Mouse (Mus musculus) left cerebral cortex, postnatal 25 days (tissue): ENCODE results near the gene Prkce. TPM values are rescaled to one million over a fixed set of nuclear protein-coding genes. Genes with fewer than 3 reads are reported as not detected.
"Not testable (repeated sequence)": the region's sequence is repeated elsewhere in the genome, so short reads cannot be mapped to it uniquely, and the experiment has no call there.

Experiments used
- DNase-seq, 2 experiments: peaks; one replicate each; pipeline ENCODE4 v3.0.0; 2022; ENCODE audit warnings: low spot score in 2 of 2, mixed read lengths in 1 of 2
- intact Hi-C: fragments of 180-260 bp; cut with DNase I; formaldehyde crosslinking; loops from one replicate; pipeline ENCODE4 v1.15.1; 2025
- total RNA-seq, 2 experiments: library from RNA; stranded (reverse); gene quantifications; 2 replicates each; pipeline ENCODE4 v1.2.3; 2021

Gene Prkce
- total RNA-seq, 2 experiments from 2014 or later: 269 to 275 TPM

DNA sequence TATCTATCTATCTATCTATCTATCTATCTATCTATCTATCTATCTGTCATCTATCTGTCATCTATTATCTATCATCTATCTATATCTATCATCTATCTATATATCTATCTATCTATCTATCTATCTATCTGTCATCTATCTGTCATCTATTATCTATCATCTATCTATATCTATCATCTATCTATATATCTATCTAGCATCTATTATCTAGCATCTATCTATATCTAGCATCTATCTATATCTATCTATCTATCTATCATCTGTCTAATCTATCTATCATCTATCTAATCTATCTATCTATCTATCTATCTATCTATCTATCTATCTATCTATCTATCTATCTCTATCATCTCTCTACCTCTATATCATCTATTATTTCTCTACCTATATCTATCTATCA is 309.8 kb downstream of the Prkce start:
- DNase-seq, intact Hi-C loops: not testable (repeated sequence)

DNA sequence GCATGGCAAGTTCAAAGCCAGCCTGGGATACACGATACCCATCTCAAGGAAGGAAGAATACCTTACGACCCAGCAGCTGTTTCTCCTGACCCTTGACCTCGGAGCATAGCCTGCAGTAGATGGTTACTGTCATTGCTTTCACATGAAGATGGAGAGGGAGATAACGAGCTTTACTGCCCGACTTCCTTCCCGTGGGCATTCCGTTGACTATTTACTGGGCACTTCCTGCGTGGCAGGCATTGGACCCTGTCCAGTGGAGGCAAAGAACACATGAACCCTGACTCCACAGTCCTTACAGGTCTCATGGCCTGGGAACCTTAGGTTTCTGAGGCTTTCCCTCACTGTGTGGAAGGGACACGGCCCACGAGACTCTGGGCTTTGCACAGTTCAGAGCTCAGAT is 311.8 kb downstream of the Prkce start:
- intact Hi-C loops: no loop called here
- no peak for DNase-seq

DNA sequence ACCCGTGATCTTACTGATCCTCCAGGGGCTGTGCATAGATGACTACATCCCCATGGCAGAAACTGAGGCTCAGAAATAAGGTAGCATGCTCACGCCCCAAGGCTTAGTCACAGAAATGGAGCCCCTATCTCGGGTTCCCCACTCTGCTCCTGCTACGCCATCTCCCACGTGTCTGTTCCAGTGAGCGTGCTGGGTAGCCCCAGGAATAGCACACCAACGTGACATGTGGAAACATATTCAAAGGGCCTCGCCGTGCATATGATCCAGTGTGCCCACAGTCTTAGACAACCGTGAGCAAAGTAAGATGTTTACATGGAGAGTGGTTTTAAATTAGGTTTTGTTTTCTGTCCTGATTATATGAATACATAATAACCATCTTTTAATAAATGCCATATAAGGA is 315.1 kb downstream of the Prkce start:
- intact Hi-C loops: no loop called here
- peak in 1 of 2 experiments; percentile 57 for DNase-seq

DNA sequence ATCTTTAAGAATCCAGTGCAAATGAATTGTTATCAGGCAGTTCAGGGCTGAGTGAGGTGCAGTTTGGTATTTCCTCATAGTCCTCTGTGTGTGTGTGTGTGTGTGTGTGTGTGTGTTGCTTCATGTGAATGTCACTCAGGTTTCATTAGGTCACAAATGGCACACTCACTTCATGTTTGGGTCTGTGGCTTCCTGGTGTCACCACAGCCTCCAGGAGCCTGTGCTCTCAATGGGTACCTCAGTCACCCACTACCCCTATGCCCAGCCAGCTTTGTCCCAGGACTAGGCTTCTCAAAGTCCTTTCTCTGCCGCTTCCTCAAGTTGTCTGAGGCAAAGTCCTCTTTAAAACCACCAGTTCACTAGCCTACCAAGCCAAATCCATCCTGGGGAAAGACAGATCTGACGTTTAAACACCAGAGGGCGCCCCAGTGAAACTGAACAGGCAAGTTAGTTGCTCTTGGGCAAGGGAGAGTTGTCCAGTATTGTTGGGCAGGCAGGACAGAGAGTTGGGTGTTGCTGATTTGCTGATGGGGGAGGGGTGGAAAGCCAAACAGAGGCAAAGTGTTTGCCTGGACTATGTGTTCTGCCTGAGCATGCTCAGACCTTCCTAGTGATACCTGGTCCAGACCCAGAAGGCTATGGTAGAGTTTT is 316.6 kb downstream of the Prkce start:
- DNase-seq: peak; percentile 77 to 86
- intact Hi-C loops: no loop called here

DNA sequence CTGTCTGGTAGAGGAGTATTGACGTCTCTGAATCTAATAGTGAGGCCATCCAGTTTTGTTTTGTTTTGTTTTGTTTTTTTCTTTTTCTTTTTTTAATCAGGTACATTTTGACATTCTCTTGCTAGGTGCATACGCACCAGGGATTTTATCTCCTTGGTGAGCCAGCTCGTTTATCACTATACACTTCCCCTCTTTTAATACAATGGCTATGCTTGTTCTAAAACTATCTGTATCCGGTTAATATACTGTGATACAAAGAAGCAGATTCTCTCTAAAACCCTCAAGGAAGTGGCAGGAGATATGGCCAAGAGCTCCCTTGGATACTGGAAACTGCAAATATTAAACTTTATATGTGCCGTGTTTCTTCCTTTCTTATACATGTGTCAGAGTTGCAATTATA is 319.1 kb downstream of the Prkce start:
- intact Hi-C loops: no loop called here
- no peak for DNase-seq

DNA sequence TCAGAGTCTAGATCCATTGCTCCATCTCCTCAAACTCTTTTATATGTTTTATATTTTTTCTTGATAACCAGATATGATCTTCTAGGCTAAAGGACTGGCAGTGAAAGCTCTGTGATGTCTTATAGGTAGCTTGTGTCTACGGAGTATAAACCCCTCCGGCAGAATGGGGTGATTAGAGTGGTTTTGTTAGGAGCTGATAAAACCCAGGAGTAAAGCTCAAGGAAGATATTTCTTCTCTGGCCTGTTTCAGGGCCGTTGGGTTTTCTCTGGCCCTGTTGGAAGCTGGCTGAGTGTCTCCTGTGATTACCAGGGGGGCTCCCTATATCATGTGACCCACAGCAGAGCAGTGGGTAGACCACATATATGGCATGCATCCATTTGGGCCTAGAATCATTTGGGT is 319.9 kb downstream of the Prkce start:
- DNase-seq: no peak
- intact Hi-C loops: no loop called here

DNA sequence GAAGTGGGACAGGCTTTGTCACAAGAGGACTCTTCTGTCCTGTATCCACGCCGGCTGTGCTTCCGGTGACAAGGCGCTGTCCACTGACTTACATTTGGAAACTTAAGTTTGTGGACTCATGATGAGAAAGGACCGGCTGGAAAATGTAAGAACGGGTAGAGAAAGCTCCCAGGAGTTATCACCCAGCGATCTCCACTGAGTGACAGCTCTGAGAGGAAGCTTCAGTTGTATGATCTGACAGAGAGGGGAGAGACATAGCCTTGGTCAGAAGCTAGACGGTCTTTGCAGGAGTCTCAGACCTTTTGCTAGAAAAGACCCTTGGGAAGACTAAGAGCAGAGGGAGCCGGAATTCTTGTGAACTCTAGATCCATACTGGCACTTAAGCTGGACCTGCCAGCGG is 322.2 kb downstream of the Prkce start:
- intact Hi-C loops: no loop called here

DNA sequence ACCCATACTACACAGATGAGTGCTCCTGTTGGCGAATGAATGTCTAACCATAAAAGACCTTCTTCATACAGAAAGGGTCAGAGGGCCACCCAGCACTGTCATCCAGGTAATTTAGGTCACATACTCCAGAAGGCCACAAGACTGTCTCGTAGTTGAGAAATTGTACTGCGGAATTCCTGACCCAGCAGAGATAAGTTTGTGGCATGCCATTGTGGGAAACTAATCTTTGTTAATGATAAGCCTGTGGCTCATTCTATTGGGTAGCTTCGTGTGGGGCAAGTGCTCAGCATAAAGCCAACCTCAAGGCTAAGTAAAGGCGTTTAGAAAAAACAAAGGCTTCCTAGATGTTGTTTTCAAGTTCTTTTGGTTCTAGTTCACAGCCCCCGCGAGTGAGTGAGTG is 324.8 kb downstream of the Prkce start:
- no peak for DNase-seq
- intact Hi-C loops: no loop called here

More for the DNA sequence above, 322.2 kb downstream of the Prkce start:
- no peak for DNase-seq

DNA sequence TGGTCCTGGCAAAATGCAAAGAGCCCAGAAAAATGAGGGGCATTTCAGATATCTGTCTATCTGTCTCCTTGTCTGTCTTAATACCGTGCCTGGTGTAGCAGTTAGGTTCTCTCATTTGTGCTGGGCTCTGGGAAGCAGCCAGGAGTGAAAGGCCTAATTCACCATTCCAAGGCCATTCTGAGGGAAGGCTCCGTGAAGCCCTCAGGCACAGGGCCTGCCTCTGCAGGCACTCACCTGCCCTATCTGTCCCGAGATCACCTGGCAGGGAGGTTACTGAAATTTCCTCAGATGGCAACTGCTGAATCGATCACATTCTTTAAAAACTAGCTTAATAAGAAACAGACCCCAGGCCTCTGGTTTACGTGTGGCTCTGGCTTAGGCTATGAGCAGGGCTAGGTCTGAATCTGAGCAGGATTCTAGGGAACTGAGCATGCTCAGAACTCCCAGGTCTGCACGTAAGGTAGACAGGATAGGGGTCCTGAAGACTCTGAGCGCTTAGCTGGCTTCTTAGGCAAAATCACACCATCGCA is 326.4 kb downstream of the Prkce start:
- intact Hi-C loops: no loop called here
- DNase-seq: no peak

DNA sequence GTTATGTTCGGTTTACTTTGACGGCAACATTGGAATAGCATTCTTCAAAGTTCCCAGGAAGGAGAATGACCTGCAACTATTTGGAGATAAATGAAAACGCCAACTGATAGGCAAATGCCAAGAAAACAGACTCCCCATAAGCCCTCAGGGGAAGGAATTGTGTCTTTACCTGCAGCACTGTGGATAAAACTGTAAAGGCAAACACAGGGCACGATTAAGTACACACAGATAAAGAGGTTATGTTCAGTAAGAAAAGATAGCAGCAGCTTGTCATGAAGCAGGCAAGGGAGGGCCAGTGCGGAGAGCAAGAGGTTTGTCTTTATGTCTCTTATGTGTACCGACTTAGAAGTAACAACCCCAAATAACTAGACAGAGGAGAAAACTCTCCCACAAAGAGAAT is 326.9 kb downstream of the Prkce start:
- intact Hi-C loops: no loop called here
- DNase-seq: no peak

DNA sequence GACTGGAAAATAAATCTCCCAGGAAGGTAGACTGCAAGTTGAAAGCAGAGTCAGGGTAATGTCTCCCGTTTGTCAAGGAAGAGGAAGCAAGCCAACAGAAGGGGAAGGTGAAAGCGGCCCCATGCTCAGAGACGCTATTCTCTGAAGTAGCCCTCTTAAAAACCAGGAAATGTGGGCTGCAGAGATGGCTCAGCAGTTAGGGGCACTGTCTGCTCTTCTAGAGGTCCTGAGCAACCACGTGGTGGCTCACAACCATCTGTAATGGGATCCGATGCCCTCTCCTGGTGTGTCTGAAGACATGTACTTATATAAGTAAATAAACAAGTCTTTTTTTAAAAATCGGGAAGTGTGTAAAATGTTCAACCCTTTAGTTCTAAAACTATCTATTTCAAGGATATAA is 327.3 kb downstream of the Prkce start:
- intact Hi-C loops: loop anchor here (5.0 kb wide), 1 partner anchor 317 kb away; no protein-coding TSS in a partner anchor
- no peak for DNase-seq

DNA sequence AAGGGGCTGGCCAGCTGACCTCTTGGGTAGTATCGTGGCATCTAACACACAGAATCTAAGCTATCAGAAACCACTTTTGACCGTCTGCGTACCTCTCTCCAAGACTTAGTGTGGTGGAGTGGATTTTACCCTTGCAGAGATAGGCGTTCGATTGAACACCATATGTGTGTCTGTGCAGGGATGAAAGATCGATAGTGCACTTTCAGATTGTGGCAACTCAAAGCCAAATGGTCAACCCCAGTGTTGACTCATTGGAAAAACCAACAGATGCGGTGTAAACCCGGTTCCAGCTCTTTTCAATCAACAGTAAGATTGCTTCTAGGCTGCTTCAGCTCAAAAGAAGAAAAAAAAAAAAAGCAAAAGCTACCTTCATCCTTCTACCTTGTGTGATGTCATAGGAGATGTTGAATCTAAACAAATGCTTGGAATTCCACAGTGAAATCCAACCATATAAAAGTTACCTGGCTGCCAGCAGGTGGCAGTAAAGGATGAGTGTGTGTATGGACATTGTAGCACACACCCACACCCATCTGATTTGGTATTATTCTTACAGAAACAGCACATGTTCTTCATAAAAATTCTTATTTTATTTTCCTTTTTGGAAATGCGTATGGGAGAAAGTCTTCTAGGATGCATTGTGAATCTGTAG is 328.7 kb downstream of the Prkce start:
- DNase-seq: peak; percentile 65 to 74
- intact Hi-C loops: loop anchor here (1.0 to 5.0 kb wide), 2 partner anchors 316 to 410 kb away; no protein-coding TSS in a partner anchor

DNA sequence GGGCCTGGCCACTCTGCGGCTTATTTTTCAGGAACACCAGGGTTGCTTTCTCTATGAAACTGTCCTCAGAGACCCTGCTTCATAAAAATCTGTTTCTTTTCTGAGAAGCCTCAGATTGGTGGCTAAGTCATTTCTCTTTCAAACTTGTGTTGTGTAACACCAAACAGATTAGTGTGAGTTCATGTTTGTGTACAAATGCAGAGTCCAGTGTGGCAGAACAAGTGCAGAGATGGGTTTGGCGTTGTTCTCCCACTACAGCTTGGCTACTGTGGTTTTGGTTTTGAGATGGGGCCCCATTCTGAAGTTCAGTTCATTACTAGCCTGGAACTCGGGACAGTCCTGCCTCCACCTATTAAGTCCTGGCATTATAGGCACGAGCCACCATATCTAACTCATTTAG is 329.7 kb downstream of the Prkce start:
- intact Hi-C loops: loop anchor here (5.0 kb wide), 1 partner anchor 315 kb away; no protein-coding TSS in a partner anchor
- DNase-seq: no peak

DNA sequence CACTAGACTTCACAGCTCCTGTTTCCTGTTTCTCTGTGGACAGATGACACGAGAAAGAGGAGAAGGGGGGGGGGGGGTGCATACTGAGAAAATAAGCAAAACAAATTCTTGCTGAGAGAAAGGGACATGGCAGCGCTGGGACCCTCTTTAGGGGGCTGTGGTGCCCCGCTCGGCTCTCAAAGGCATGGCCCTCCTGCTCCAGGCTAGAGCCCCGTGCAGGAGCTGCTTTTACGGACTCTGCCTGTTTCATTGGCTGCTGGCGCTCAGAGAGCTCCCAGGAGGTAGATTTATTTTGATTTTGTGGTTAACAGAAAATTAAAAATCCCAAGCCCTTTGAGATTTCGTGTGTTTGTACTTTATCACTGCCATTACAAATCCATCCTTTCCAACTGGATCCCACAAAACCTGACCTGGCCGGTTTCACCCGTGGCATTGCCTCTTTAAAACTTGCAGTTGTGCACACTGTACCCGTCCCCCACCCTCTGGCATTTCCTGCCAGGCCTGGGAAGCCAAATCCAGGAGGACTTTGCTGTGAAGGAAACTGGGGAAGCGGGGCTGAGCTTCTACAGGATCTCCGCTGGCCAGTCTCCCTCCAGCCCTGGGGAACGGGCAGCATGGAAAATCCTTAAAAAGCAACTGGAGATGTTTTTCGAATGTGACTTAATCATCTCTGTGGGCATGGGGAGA is 331.9 kb downstream of the Prkce start:
- peak in 1 of 2 experiments; percentile 26 for DNase-seq
- intact Hi-C loops: loop anchor here (5.0 kb wide), 1 partner anchor 313 kb away; no protein-coding TSS in a partner anchor

DNA sequence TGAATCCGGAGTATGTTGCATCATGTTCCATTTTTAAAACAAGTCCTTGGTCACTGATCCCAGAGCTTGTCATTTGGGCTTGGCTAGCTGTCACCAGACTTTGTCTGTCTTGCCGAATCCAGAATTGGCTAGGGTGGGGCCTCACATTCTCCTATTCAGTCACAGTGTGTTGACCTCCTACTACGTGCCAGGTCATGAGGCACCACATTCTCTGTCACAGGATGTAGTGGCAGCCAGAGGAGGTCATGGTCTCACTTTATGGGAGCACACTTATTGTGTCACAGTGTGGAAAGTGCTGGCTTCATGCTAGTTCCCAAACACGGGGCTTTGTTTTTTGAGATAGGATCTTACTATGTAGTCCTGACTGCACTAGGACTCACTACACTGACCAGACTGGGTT is 333.8 kb downstream of the Prkce start:
- intact Hi-C loops: no loop called here

DNA sequence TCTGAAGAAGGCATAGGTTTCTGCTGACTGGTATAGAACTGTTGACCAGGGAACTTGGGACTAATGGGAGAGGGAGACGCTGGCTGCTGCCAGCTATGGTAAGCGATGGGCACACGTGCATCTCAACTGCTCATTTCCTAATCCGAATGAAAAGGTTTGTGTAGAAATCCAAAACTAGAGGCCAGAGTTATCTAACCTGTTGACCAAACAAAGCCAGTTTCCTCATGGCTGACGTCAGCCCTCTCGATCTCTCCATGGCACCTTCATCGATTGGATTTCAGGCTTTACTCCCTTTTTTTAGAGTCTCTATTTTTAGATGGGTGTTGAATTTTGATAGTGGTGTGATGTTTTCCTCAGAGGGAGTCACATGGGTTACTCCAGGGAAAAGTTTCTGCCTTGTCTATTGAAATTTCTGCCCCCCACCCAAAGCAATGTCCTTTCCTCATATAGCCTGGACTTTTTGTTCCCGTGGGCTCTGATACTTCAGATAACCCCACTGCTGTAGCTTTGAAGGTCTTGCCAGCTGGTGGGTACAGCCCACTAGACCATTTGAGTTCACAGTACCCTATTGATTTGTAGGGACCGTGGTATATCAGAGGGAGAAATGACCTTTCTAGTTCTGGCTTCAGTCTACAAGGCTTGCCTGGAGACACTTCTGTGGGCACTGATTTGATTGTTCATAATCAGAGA is 335.8 kb downstream of the Prkce start:
- intact Hi-C loops: no loop called here
- no peak for DNase-seq

More for the DNA sequence above, 333.8 kb downstream of the Prkce start:
- DNase-seq: no peak

DNA sequence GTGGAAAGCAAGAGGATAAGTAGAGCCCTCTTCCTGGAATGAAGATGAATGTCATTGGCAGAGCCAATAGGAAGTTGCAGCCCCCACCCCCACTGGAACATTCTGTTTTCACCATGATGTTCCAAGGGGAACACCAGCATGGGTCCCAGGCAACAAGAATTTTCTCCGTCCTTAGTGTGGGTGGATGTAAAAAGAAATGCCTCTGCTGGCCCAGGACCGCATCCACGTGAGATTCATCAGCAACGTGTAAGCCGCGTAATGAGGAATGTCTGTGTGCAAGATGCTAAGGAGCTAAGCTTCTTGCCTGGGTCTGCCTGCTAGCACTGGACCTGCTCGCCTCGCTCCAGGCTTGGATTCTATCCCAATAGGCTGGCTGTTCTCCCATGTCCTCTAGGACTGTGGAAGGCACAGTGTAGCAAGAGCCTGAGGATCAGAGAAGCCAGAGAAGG is 337.6 kb downstream of the Prkce start, which contains the start of gene Gm10309:
Gene Gm10309, minus strand, starts transcription at position 50 of the 449 bp plus-strand sequence.
- peak; percentile 36 to 51 for DNase-seq
- intact Hi-C loops: no loop called here

DNA sequence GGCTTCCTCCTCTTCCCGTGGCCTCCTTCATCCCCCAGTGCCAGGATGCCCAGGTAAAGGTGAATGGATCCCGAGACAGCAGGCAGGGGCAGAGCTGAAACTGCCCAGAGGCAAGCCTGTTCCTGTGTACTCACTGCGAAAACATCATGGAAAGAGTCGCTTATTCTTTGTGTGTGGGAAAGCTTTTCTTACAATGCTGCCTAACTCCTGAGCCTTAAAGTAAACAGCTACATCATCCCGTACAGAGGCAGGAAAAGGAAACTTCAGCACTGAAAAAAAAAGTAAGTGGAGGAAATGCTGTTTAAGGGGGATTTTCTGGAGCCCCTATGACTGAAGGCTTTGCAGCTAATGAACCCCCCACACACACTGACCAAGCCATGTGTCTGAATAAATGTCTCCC is 339.3 kb downstream of the Prkce start:
- no peak for DNase-seq
- intact Hi-C loops: no loop called here

DNA sequence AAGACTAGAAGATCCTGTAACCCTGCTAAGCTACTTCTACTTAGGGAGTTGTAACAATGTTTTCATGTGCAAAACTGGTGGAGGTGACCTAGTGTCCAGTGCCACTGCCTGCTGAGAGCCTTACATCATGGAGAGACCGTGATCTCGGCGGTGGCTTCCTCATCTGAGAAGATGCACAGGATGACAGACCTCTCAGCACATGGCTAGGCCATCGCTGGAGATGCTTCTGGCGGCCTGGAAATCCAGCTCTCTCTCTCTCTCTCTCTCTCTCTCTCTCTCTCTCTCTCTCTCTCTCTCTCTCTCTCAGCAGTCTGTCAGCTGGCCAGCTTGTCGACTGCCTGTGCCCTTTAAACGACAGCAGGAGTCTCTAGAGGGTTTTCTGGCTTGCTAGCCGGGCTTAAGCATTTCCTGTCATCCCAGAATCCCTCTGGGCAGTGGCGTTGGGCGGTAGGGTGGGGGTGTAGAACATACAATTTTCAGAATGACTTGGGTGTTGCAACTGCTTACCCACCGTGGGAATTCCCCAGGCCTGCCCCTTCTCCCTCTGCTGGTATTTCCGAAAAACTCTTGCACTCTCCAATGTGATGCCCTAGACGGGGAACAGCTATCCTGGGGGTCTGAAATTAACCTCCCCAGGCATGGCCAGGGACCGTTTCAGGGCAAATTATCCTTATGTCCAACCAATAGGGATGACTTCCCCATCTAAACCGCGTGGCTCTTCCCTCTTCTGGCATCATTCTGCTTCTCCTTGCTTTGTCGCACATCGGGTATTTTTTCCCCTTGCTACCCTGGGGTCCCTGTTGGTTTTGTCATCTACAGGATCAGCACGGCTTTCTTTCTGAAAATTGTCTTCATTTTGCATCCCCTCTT is 340.0 kb downstream of the Prkce start:
- intact Hi-C loops: no loop called here
- no peak for DNase-seq
